Mouse (Mus musculus): ENCODE data around the gene Cd5.

Gene Cd5

DNA sequence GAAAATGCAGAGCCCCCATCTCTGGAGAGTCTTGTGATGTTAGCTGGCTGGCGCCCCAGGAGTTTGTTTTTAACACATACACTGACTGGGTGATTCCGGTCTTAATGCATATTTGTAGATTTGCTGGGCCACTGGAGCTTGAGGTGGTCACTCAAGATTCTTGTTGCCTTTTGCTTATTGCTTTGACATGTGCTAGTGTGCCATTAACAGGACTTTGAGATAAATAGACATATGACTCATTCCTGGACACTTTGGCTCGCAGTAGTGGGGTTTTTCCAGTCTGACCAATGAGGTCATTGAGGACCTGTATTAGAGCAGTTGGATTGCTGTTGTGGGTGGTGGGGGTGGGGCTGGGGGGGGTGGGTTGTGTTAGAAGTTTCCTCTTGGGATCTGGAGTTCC lies 48.5 kb downstream of the Cd5 start:
- Histone ChIP-seq H3K27me3 (ENCODE audit: control insufficient read depth, insufficient read depth, low read length, poor library complexity, severe bottlenecking) (no peaks in the 10 kb centered on the region), H3K36me3 (ENCODE audit: control insufficient read depth, insufficient read depth, low read length, poor library complexity, severe bottlenecking) (no peaks in the 10 kb centered on the region)
- no peak for DNase-seq (ENCODE audit: low read depth, low spot score)

DNA sequence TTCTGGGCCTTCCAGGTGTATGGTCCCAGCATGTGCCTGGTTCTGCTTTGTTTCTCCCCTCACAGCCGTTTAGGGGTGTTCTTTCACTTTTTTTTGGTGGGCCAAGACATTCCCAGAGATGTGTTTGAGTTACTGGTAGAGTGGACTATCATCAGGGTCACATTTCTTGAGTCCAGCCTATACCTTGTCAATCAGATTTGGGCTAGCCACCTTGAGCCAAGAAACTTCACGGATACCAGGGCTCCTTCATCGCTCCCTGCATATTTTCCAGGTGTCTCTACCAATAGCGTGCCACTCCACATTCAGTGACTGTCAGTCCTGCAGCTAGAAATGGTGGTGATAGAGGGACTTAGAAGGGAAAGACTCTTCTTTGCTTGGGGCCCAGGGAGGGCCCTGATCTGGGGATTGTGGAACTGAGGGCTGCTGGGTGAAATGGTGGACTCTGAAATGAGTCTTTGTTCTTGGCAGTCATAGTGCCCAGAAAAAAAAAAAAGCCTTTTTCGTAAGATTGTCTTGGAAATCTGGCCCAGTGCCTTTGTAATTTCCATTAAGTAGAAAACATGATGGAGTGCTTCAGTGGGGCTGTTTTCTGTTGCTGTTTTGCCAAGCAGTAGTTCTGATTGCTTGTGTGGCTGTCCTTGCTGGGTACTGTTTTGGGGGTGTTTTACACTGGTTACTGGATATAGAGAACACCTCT lies 49.2 kb downstream of the Cd5 start:
- DNase-seq (ENCODE audit: low read depth, low spot score), result no peak
- Histone ChIP-seq H3K36me3 (ENCODE audit: control insufficient read depth, insufficient read depth, low read length, poor library complexity, severe bottlenecking) (no peaks in the 10 kb centered on the region), H3K27me3 (ENCODE audit: control insufficient read depth, insufficient read depth, low read length, poor library complexity, severe bottlenecking) (no peaks in the 10 kb centered on the region)

DNA sequence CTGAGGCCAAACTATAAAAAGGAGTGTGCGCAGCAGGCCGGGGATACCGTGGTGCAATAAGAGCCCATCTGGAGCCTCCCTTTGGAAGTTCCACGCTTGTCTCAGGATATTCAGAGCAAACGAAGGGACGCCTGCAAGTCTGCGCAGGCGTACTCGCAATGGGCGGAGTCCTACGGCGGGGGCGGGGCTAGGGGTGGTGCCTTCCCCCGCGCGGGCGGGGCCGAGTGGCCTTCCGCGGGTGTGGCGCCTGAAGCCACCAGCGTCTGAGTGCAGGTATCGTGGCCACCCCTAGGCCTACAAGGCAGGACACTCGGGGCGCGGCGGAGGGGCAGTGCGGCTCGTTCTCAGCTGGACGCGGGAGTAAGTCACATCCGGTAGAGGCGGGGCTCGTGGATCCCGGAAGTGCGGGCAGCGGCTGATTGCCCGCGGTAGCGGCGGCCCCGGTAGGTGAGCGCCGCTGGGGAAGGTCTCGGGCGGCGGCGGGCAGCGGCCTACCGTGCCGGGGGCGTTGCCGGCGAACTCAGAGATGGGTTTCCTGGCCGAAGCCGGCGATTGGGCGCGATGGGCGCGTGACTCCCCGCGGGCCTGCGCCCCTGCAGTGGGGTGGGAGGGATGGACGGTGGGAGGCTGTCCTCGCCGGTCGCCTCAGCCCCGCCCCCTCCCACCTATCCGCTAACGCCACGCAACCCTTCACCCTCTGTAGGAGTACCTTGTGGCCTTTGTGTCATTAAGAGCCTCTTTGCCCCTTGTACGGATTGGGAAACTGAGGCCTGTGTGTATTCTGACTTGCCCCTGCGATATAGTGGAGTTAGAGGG lies 50.1 kb downstream of the Cd5 start, which contains the start of gene Vps37c:
Gene Vps37c, plus strand, starts transcription at position 199 of the 816 bp plus-strand sequence.
- no peaks in the 10 kb centered on the region for H3K27me3 ChIP-seq (ENCODE audit: control insufficient read depth, insufficient read depth, low read length, poor library complexity, severe bottlenecking)
- peak; percentile 90 for DNase-seq (ENCODE audit: low read depth, low spot score)
- H3K36me3 ChIP-seq (ENCODE audit: control insufficient read depth, insufficient read depth, low read length, poor library complexity, severe bottlenecking), result no peaks in the 10 kb centered on the region

DNA sequence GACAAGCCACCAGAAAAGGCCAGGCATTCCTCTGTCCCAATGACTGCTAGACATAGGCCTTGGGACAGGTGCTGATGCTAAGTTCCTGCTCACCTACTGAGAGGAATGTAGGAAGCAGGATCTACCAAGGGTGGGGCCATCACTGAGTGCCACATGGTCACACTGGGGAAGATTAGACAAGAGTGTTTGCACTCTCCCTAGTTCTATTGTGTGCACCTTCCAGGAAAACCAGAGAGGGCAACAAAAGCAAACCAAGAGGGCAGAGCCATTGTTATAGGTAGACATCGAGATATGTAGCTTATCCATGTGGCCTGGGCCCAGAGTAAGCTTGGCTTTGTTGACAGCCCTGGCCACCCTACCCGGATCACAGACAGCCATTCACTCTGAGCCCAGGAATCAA lies 53.1 kb downstream of the Cd5 start:
- DNase-seq (ENCODE audit: low read depth, low spot score), result no peak
- Histone ChIP-seq H3K27me3 (ENCODE audit: control insufficient read depth, insufficient read depth, low read length, poor library complexity, severe bottlenecking) (no peaks in the 10 kb centered on the region), H3K36me3 (ENCODE audit: control insufficient read depth, insufficient read depth, low read length, poor library complexity, severe bottlenecking) (no peaks in the 10 kb centered on the region)

DNA sequence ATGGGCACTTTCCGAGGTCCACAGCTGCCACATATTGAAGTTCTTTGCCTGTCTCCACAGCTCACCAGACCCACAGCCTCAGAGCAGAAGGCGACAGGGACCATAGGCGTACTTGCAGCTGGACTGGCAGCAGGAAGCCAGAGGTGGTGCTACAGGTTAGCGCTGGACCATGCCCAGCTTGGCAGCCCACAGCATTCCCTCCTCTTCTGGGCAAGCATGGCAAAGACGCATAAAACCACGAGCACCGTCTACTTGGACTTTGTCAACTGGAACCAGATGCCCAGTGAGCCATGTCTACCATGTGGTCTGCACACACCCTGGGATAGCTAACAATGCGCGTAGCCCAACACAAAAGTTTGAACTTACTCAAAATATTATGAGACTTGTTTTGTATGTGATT lies 53.7 kb downstream of the Cd5 start:
- Histone ChIP-seq H3K27me3 (ENCODE audit: control insufficient read depth, insufficient read depth, low read length, poor library complexity, severe bottlenecking) (no peaks in the 10 kb centered on the region), H3K36me3 (ENCODE audit: control insufficient read depth, insufficient read depth, low read length, poor library complexity, severe bottlenecking) (no peaks in the 10 kb centered on the region)
- no peak for DNase-seq (ENCODE audit: low read depth, low spot score)

DNA sequence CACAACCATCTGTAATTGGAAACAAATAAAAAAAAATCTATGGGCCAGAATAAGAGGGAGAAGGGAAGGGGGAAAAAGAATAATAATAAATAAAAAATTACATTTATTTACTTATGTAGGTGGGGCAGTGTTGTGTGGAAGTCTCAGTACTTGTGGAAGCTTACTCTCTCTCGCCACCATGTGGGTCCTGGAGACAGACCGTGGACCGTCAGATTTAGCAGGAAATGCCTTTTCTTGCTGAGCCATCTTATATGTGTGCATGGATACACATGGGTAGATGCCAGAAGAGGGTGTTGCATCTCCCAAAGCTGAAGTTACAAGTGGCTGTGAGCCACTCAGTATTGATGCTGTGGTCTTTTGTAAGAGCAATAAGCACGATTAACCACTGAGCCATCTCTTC lies 57.2 kb downstream of the Cd5 start:
- Histone ChIP-seq H3K36me3 (ENCODE audit: control insufficient read depth, insufficient read depth, low read length, poor library complexity, severe bottlenecking) (no peaks in the 10 kb centered on the region), H3K27me3 (ENCODE audit: control insufficient read depth, insufficient read depth, low read length, poor library complexity, severe bottlenecking) (no peaks in the 10 kb centered on the region)
- DNase-seq (ENCODE audit: low read depth, low spot score), result no peak

DNA sequence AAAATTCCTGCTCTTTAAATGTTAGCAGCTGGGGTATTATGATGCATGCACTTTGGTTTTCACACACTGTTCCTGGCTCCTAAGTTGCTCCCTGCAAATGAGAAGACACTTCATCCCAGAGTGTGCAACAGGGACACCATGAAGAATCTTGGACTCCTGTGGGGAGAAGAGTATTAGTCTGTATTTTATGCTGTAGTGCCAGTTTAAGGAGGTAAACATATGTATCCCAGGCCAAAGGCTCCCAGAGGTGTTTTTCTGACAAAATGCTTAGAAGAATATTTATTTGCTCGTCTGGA lies 60.1 kb downstream of the Cd5 start:
- DNase-seq (ENCODE audit: low read depth, low spot score), result no peak
- Histone ChIP-seq H3K36me3 (ENCODE audit: control insufficient read depth, insufficient read depth, low read length, poor library complexity, severe bottlenecking) (no peaks in the 10 kb centered on the region), H3K27me3 (ENCODE audit: control insufficient read depth, insufficient read depth, low read length, poor library complexity, severe bottlenecking) (no peaks in the 10 kb centered on the region)

DNA sequence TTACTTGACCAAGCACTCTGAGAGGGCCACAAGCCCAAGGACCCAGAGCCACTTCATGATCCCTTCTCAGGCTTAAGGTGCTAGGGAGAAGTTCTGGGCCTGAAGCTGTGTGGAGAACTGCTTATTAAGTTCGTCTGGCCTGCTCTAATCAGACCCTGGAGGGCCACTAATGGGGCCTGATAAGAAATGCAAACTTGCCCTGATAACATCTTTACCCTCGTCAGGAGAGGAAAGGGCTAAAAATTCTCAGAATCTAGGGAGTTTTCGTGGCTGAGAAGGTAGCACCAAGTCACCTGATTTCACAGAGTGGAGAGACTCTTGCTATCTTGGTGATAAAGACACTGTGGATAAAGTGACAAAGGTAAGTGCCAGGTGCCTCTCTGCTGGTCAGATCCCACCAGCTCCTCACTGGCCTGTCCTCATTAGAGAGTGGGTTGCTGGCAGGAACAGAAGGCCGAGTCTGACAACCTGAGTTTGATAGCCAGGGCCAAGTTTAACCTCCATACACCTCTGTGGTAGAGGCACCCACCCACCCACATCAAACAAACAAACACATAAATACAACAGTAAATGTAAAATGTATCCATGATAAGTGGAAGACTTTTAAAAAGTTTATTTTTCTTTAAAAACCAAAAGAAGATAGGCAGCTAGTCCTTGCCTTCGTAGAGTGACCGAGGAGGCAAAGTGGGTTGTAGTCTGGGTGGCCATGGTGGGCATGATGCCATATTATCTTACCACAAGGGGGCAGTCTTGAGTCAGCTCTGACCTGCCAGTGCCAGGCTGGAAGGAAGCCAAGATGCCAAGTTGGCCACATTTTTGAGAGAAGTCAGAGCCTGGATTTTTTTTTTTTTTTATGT lies 60.7 kb downstream of the Cd5 start, which contains the start of gene Pga5:
Gene Pga5, minus strand, starts transcription at position 157 of the 857 bp plus-strand sequence.
- H3K27me3 ChIP-seq (ENCODE audit: control insufficient read depth, insufficient read depth, low read length, poor library complexity, severe bottlenecking), result no peaks in the 10 kb centered on the region
- H3K36me3 ChIP-seq (ENCODE audit: control insufficient read depth, insufficient read depth, low read length, poor library complexity, severe bottlenecking), result no peaks in the 10 kb centered on the region
- DNase-seq (ENCODE audit: low read depth, low spot score), result peak; percentile 87

DNA sequence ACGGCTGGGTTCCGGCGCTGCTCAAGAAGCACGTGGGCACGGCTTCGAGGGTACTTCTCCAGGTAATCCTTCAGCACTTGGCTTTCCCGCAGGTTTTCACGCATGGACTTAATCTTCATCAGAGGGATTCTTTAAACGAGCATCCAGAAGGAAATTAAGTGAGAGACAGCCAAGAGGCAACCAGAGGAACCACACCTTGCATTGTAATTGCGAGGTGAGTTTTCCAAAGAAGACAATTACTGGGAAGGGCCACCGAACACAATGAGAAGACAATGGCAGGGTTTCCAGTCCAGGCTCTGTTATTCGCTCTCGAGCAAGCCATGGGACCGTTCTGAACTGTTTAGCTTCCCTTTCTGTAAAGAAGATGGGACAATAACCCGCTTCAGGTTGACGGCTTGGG lies 62.1 kb downstream of the Cd5 start:
- DNase-seq (ENCODE audit: low read depth, low spot score), result no peak
- H3K36me3 ChIP-seq (ENCODE audit: control insufficient read depth, insufficient read depth, low read length, poor library complexity, severe bottlenecking), result no peaks in the 10 kb centered on the region
- no peaks in the 10 kb centered on the region for H3K27me3 ChIP-seq (ENCODE audit: control insufficient read depth, insufficient read depth, low read length, poor library complexity, severe bottlenecking)

DNA sequence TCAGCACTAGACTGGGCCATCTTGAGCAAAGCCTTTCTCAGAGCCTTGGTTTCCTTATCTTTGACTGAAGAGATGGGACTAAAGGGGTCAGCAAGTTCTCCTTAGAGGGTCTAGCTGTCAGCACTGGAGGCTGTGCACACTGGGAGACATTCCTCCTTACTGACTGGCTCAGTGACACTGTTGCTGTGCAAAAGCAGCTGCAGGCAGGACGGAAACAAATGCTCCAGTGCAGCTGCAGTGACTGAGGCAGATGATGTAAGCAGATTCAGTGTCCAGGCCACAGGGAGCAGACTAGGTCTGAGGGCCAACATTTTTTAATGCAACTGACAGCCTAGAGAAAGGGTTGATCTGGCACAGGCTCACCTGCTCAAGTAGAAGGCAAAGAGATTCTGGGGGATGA lies 65.5 kb downstream of the Cd5 start:
- no peaks in the 10 kb centered on the region for H3K36me3 ChIP-seq (ENCODE audit: control insufficient read depth, insufficient read depth, low read length, poor library complexity, severe bottlenecking)
- no peaks in the 10 kb centered on the region for H3K27me3 ChIP-seq (ENCODE audit: control insufficient read depth, insufficient read depth, low read length, poor library complexity, severe bottlenecking)
- no peak for DNase-seq (ENCODE audit: low read depth, low spot score)

DNA sequence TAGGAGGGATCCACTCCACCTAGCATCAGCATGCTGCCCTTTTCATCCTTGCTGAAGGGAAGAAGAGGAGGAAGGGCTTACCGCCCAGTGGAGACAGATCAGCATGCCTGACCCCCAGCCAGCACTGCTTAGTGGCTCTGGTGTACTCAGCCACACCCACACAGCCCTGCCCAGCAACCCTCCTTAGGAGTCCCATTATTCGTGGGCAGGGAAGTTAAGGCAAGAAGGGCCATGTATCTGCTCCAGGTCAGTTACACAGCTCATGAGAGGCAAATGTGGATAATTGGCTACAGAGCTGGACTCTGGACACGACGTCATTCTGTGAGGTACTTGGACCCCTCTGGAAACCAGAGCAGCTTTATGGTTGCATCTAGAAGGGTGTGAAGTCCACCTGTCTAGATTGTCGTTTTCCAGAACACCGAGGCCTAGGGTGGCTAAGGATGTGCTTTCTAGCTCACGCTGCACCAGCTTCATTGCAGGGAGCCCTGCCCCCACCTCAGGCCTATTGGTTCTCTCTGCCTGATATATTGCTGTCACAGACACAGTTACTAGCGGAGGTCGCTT lies 66.9 kb downstream of the Cd5 start:
- H3K36me3 ChIP-seq (ENCODE audit: control insufficient read depth, insufficient read depth, low read length, poor library complexity, severe bottlenecking), result no peaks in the 10 kb centered on the region
- no peak for DNase-seq (ENCODE audit: low read depth, low spot score)
- no peaks in the 10 kb centered on the region for H3K27me3 ChIP-seq (ENCODE audit: control insufficient read depth, insufficient read depth, low read length, poor library complexity, severe bottlenecking)

DNA sequence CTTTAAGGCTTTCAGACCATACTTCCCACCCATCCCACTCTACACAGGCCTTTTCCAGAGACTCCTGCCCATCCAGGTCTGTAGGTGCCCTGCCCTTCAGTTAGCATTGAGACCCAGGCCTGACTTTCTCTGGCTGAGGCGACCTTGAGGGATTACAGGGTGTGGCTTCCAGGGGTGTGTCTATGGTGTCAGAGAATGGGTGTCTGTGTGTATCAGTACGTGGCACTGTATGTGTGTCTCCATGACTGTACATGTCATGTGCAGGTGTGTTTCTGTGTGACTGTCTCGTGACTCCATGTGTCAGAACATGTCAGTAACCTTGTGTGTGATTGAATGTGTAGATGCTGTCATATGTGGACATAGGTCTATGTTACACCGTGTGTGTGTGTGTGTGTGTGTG lies 67.5 kb downstream of the Cd5 start:
- no peaks in the 10 kb centered on the region for H3K27me3 ChIP-seq (ENCODE audit: control insufficient read depth, insufficient read depth, low read length, poor library complexity, severe bottlenecking)
- no peak for DNase-seq (ENCODE audit: low read depth, low spot score)
- H3K36me3 ChIP-seq (ENCODE audit: control insufficient read depth, insufficient read depth, low read length, poor library complexity, severe bottlenecking), result no peaks in the 10 kb centered on the region

Measured in splenic B cell, adult 2 months (primary cell).